Mouse (Mus musculus): Measurements from ENCODE around the gene Olfr1509. TPM values are rescaled to one million over a fixed set of nuclear protein-coding genes. Genes with fewer than 3 reads are reported as not detected.

Gene Olfr1509
- polyA plus RNA-seq, 1 experiment from 2014 or later: not detected

Other genes starting within 250 kb of the Olfr1509 start
- gene Supt16, start 245.6 kb upstream of the Olfr1509 start, polyA plus RNA-seq (2015; fragmentation: Nextera tagmentation; extraction: Ambion mirVana): 28.0 and 29.8 TPM in 2 replicates
- gene Chd8, start 185.2 kb upstream of the Olfr1509 start, polyA plus RNA-seq (2015; fragmentation: Nextera tagmentation; extraction: Ambion mirVana): 17.6 and 18.7 TPM in 2 replicates
- gene Tox4, start 163.8 kb upstream of the Olfr1509 start, polyA plus RNA-seq (2015; fragmentation: Nextera tagmentation; extraction: Ambion mirVana): 32.6 and 40.4 TPM in 2 replicates
- gene Rab2b, start 163.4 kb upstream of the Olfr1509 start, polyA plus RNA-seq (2015; fragmentation: Nextera tagmentation; extraction: Ambion mirVana): 13.9 and 16.7 TPM in 2 replicates
- 27.9 and 28.2 TPM in 2 replicates for gene Mettl3, start 137.9 kb upstream of the Olfr1509 start, polyA plus RNA-seq (2015; fragmentation: Nextera tagmentation; extraction: Ambion mirVana)
- 7.3 and 8.3 TPM in 2 replicates for gene Sall2, start 114.2 kb upstream of the Olfr1509 start, polyA plus RNA-seq (2015; fragmentation: Nextera tagmentation; extraction: Ambion mirVana)
- not detected in 2 replicates for gene Olfr1513, start 86.6 kb upstream of the Olfr1509 start, polyA plus RNA-seq (2015; fragmentation: Nextera tagmentation; extraction: Ambion mirVana)
- gene Olfr1512, start 63.8 kb upstream of the Olfr1509 start, polyA plus RNA-seq (2015; fragmentation: Nextera tagmentation; extraction: Ambion mirVana): not detected in 2 replicates
- gene Olfr1511, start 45.6 kb upstream of the Olfr1509 start, polyA plus RNA-seq (2015; fragmentation: Nextera tagmentation; extraction: Ambion mirVana): not detected in 2 replicates
- gene Olfr1510, start 28.6 kb upstream of the Olfr1509 start, polyA plus RNA-seq (2015; fragmentation: Nextera tagmentation; extraction: Ambion mirVana): not detected in 2 replicates
- gene Olfr1508, start 24.5 kb downstream of the Olfr1509 start, polyA plus RNA-seq (2015; fragmentation: Nextera tagmentation; extraction: Ambion mirVana): not detected in 2 replicates
- gene Olfr1507, start 52.8 kb downstream of the Olfr1509 start, polyA plus RNA-seq (2015; fragmentation: Nextera tagmentation; extraction: Ambion mirVana): not detected in 2 replicates